Mouse (Mus musculus) embryonic fibroblast, embryonic 13.5 days (primary cell): ENCODE measurements around the gene Synrg. TPM values are rescaled to one million over a fixed set of nuclear protein-coding genes. Genes with fewer than 3 reads are reported as not detected.

Experiments used
- H3K27ac ChIP-seq: 2 replicates; pipeline ENCODE4 v1.5.1; 2012; ENCODE audit warnings: low read length, control low read depth, inconsistent platforms; ENCODE audit not compliant: insufficient read depth
- H3K4me1 ChIP-seq: 2 replicates; pipeline ENCODE4 v1.6.1; 2011; ENCODE audit warnings: low read length; ENCODE audit not compliant: control insufficient read depth, insufficient read depth
- H3K4me3 ChIP-seq: 2 replicates; pipeline ENCODE4 v1.5.1; 2011; ENCODE audit warnings: mild to moderate bottlenecking, control low read depth, low read length; ENCODE audit not compliant: insufficient read depth
- CTCF ChIP-seq: IDR thresholded peaks from 2 replicates; pipeline ENCODE4 v1.5.1; 2011; ENCODE audit warnings: mild to moderate bottlenecking, control low read depth, low read length, moderate library complexity, borderline replicate concordance; ENCODE audit not compliant: insufficient read depth
- POLR2A ChIP-seq: IDR thresholded peaks from 2 replicates; pipeline ENCODE4 v1.6.1; 2011; ENCODE audit warnings: low read depth, mild to moderate bottlenecking, control low read depth, low read length, moderate library complexity
- polyA plus RNA-seq: library from polyadenylated mRNA; stranded (reverse); fragments of >200 nt; gene quantifications from 2 replicates; pipeline ENCODE4 v1.2.4, GENCODE M21; 2011; ENCODE audit warnings: low read depth; ENCODE audit not compliant: missing spikeins, insufficient read length

Gene Synrg
- polyA plus RNA-seq, 1 experiment = 23.8 TPM

- Histone ChIP-seq H3K27ac (no peak overlapping the region), H3K4me3 (no peak overlapping the region), H3K4me1 (no peaks in the 10 kb centered on the region)
- TF ChIP-seq POLR2A = no peak
- TF ChIP-seq CTCF = no peak
Measured at GRCm38 (mm10) chr11:84011050-84011449, 46.8 kb downstream of the Synrg start.

GRCm38 (mm10) chr11:84011576-84011975, 47.3 kb downstream of the Synrg start:
- no peak overlapping the region for H3K27ac ChIP-seq
- no peak overlapping the region for H3K4me3 ChIP-seq
- H3K4me1 ChIP-seq = no peaks in the 10 kb centered on the region
- TF ChIP-seq CTCF (no peak), POLR2A (no peak)

DNA sequence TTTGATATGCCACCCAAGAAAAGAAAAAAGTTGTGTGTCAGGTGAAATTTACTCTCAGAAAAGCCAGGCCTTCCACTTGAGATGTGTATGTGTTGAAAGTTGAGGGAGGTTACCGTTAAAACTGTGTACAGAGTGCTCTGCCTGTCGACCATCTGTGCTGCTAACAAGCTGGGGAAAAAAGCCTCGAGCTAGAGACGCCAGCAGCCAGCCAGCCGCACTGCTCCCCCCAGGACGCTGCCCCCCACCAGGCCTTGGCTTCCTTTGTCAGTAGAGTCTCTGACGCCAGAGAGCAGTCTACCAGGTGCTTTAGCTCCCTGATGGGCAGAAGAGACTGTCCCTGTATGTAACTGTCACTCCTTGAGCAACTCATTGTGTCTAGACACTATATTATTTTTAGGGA, 48.9 kb downstream of the Synrg start:
- no peak overlapping the region for H3K27ac ChIP-seq

DNA sequence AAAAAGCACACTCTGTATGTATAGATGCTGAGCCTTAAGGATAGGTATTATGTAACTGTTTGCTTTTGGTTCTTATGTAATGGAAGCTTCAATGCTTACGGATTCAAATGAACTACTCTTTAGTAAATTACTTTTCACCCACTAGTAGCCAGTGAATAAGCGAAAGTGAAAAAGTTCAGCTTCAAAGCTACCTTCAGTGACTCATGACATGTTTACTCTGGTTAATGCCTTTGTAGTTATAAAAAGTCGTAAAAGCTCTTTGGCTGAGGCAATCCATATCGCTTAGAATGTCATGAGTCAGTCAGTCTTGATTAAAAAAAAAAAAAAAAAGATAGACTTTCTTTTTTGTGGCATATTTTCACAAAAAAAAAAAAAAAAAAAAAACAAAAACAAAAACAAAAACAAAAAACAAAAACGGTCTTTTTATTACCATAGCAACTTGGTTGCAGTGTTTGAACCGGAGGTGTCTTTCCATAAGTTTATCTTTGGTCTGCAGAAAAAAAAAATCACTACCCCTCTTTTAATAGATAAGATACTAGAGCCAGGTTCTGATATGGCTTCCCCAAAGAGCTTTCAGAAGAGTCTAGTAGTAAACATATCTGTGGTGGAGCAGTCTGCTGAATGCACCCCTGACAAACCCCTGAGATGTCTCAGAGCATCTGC, 52.0 kb downstream of the Synrg start:
- no peaks in the 10 kb centered on the region for H3K4me1 ChIP-seq
- no peak overlapping the region for H3K4me3 ChIP-seq
- TF ChIP-seq CTCF (no peak), POLR2A (no peak)
- H3K27ac ChIP-seq = no peak overlapping the region

More for the DNA sequence above, 48.9 kb downstream of the Synrg start:
- TF ChIP-seq CTCF (no peak), POLR2A (no peak)
- Histone ChIP-seq H3K4me3 (no peak overlapping the region), H3K4me1 (no peaks in the 10 kb centered on the region)

DNA sequence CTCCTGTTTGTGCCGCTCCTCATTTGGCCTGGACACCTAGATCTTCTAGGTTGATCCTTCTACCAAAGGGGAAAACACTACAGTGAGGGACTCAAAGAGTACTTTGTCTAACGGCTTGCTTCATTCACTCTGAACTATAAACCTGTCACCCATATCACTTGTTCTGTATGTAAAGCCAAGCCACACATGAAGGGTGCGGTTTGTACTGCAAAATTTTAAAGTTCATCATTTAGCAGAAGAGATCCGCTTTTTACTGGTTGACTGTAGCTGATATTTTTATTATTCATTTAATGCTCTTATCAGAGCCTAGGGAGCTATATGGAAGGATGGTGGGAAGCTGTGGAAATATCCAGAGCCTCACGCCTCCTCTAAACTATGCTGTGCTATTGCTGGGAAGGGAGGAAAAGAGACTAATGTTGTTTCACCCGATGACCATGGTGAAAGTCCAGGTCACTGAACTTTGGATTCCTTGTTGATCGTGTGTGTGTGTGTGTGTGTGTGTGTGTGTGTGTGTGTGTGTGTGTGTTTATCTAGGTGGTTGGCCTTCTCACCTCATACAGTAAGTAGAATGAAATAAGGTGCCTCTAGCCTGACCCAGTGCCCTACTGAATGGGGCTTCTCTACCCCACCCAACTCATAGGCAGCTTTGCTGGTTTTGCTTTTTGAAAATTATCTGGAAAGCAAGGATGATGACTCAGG, 52.7 kb downstream of the Synrg start:
- no peak for TF ChIP-seq POLR2A
- no peak for TF ChIP-seq CTCF
- Histone ChIP-seq H3K4me1 (no peaks in the 10 kb centered on the region), H3K27ac (no peak overlapping the region), H3K4me3 (no peak overlapping the region)

- H3K4me3 ChIP-seq = no peak overlapping the region
- no peaks in the 10 kb centered on the region for H3K4me1 ChIP-seq
- no peak overlapping the region for H3K27ac ChIP-seq
- no peak for TF ChIP-seq CTCF
Measured at GRCm38 (mm10) chr11:84027231-84027630, 63.0 kb downstream of the Synrg start.

GRCm38 (mm10) chr11:84028271-84029028, 64.2 kb downstream of the Synrg start:
- no peaks in the 10 kb centered on the region for H3K4me1 ChIP-seq
- no peak overlapping the region for H3K27ac ChIP-seq
- TF ChIP-seq CTCF = no peak
- no peak for TF ChIP-seq POLR2A
- H3K4me3 ChIP-seq = no peak overlapping the region

- no peak overlapping the region for H3K27ac ChIP-seq
- TF ChIP-seq CTCF (peak; percentile 40; the same call in 1 of the 2 replicates), POLR2A (no peak)
- no peaks in the 10 kb centered on the region for H3K4me1 ChIP-seq
- H3K4me3 ChIP-seq = no peak overlapping the region
Measured at GRCm38 (mm10) chr11:84031971-84032370, 67.7 kb downstream of the Synrg start.

- no peak overlapping the region for H3K27ac ChIP-seq
- TF ChIP-seq CTCF (no peak), POLR2A (no peak)
Measured at GRCm38 (mm10) chr11:84032559-84032958, 68.3 kb downstream of the Synrg start.

GRCm38 (mm10) chr11:84033671-84034070, 69.4 kb downstream of the Synrg start:
- Histone ChIP-seq H3K27ac (no peak overlapping the region), H3K4me3 (no peak overlapping the region), H3K4me1 (no peaks in the 10 kb centered on the region)
- TF ChIP-seq POLR2A (no peak), CTCF (no peak)

More at GRCm38 (mm10) chr11:84032559-84032958, 68.3 kb downstream of the Synrg start:
- Histone ChIP-seq H3K4me1 (no peaks in the 10 kb centered on the region), H3K4me3 (no peak overlapping the region)
